Mouse (Mus musculus) neural tube, embryonic 13.5 days (tissue): ENCODE data around the gene Otogl. TPM values are rescaled to one million over a fixed set of nuclear protein-coding genes. Genes with fewer than 3 reads are reported as not detected.
A peak's percentile ranks its signal among the peaks of the same experiment; 100 is the strongest.

Source experiments
- ATAC-seq: fragments of 200-750 bp; cut with Nextera tagmentation; 2 replicates; pipeline ENCODE4 v1.8.0; 2017; ENCODE audit warnings: low read depth, mild to moderate bottlenecking, moderate TSS enrichment, moderate library complexity
- H3K27ac ChIP-seq: fragments of 300-500 bp; sonication (generic); replicated peaks from 2 replicates; pipeline ENCODE4 v1.5.1; 2015; ENCODE audit warnings: moderate library complexity, mild to moderate bottlenecking, inconsistent platforms
- H3K27me3 ChIP-seq: fragments of 300-500 bp; sonication (generic); 2 replicates; pipeline ENCODE4 v1.6.1; 2015; ENCODE audit warnings: mild to moderate bottlenecking, inconsistent platforms
- H3K36me3 ChIP-seq: fragments of 300-500 bp; sonication (generic); 2 replicates; pipeline ENCODE4 v1.6.1; 2015; ENCODE audit warnings: mild to moderate bottlenecking, inconsistent platforms
- H3K4me1 ChIP-seq: fragments of 300-500 bp; sonication (generic); replicated peaks from 2 replicates; pipeline ENCODE4 v1.6.1; 2015; ENCODE audit warnings: inconsistent platforms
- H3K4me2 ChIP-seq: fragments of 300-500 bp; sonication (generic); 2 replicates; pipeline ENCODE4 v1.6.1; 2015; ENCODE audit warnings: inconsistent platforms, mild to moderate bottlenecking, moderate library complexity
- H3K4me3 ChIP-seq: fragments of 300-500 bp; sonication (generic); 2 replicates; pipeline ENCODE4 v1.5.1; 2015; ENCODE audit warnings: mild to moderate bottlenecking, inconsistent platforms
- H3K9ac ChIP-seq: fragments of 300-500 bp; sonication (generic); 2 replicates; pipeline ENCODE4 v1.6.1; 2015; ENCODE audit warnings: moderate library complexity, mild to moderate bottlenecking, inconsistent platforms
- H3K9me3 ChIP-seq: fragments of 300-500 bp; sonication (generic); 2 replicates; pipeline ENCODE4 v1.6.1; 2016; ENCODE audit warnings: inconsistent platforms
- WGBS: fragments of 180-500 bp; shearing (Covaris S2); methylation state at CpG from one replicate; pipeline ENCODE4 v1.1.7; 2015; 5-methylcytosine and 5-hydroxymethylcytosine counted together
- polyA plus RNA-seq: library from polyadenylated mRNA; unstranded; fragments of >200 nt; fragmentation: Nextera tagmentation; extraction: Ambion mirVana; gene quantifications from 2 replicates; pipeline ENCODE4 v1.2.1, GENCODE M21; 2015

The Otogl gene
- polyA plus RNA-seq, 1 experiment from 2014 or later: not detected

DNA sequence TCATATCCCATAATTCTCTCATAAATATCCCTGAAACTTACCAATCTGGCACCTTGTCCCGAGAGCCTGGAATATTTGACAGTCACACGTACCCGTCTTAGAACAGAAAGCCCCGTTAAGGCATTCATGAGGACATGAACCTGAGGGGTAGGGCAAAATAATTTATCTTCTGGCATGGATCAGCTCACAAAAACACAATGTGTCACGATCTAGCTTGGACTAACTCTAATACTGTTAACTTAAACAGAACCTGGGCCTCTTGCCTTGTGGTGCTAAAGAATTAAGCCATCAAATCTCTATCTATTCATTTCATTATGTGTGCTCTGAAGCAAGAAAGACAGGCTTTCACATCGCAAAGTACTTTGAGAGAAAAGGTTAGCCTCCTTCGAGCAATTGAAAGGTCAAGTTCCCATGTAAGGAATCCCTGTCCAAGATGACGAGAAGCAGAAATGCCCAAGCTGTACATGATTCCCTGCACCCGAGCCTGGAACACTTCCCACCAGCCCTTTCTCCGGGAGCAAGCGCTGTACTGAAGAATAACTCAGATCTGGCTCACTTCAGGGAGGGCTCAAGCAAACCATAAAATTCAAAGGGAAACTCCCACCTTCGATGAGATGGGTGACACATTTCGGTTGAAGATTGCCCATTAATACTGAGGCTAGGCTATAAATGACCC is 10.6 kb downstream of the Otogl start:
- Histone ChIP-seq H3K4me1 (no peaks in the 10 kb centered on the region), H3K4me3 (no peak overlapping the region), H3K36me3 (no peaks in the 10 kb centered on the region), H3K4me2 (no peak overlapping the region), H3K9me3 (no peaks in the 10 kb centered on the region), H3K27me3 (no peaks in the 10 kb centered on the region), H3K27ac (no peak overlapping the region), H3K9ac (no peak overlapping the region)
- 70% methylated on average over 13 of the region's 13 CpGs for WGBS
- ATAC-seq: no peak

GRCm38 (mm10) chr10:107899946-107900345 is 12.0 kb downstream of the Otogl start:
- H3K4me1 ChIP-seq: no peaks in the 10 kb centered on the region
- no peaks in the 10 kb centered on the region for H3K27me3 ChIP-seq
- no peak overlapping the region for H3K27ac ChIP-seq
- no peak overlapping the region for H3K4me2 ChIP-seq
- ATAC-seq: no peak
- 83% methylated on average over 6 of the region's 6 CpGs for WGBS
- no peaks in the 10 kb centered on the region for H3K9me3 ChIP-seq
- H3K9ac ChIP-seq: no peak overlapping the region
- H3K36me3 ChIP-seq: no peaks in the 10 kb centered on the region
- H3K4me3 ChIP-seq: no peak overlapping the region

GRCm38 (mm10) chr10:107896158-107896557 is 15.8 kb downstream of the Otogl start:
- Histone ChIP-seq H3K36me3 (no peaks in the 10 kb centered on the region), H3K4me2 (no peak overlapping the region), H3K4me3 (no peak overlapping the region), H3K4me1 (no peaks in the 10 kb centered on the region), H3K27ac (no peak overlapping the region), H3K9me3 (no peaks in the 10 kb centered on the region), H3K27me3 (no peaks in the 10 kb centered on the region), H3K9ac (no peak overlapping the region)
- 84% methylated on average over 4 of the region's 4 CpGs for WGBS
- no peak for ATAC-seq

DNA sequence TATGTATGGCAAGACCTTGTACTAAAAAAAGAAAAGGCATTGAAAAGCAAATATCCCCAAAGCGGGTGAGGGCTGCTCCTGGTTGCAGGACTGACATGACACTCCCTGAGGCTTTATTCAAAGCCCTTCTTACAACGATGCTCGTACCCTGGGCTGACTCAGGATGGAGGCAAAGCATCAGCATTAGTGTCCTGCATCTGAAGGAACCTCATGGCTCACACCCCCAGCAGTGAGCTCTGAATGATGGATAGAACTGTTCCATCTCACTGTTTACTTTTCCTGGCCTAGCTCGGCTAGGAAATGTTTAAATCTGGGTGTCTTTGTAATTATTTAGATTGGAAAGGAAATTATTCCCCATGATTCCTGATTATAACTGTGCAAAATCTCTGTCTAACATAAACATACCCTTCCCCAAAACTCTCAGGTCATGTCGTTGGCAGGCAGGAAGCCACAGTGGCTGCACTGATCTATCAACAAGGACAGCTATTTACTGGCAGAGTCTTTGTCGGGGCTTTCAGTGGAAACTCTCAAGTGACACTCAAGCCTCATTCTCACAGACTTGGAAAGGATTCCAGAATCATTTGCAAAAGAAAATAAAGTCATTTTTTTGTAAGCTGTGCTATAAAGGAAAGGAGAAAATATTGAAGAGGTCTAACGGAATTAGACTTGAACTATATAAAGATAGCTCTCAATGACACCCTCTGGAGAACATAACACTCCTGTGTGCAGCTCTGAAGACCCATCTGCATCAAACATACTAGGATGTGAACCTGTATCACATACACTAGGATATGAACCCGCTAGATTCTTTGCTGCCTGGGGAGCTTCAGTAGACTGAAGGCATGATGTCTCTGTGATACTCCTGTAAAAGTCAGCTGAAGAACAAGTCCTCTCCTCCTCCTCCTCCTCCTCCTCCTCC is 17.0 kb downstream of the Otogl start:
- ATAC-seq: no peak
- Histone ChIP-seq H3K9me3 (no peaks in the 10 kb centered on the region), H3K27me3 (no peaks in the 10 kb centered on the region), H3K4me1 (peaks cover 6% of the 10 kb centered on the region; the same call in 1 of the 2 replicates), H3K9ac (no peak overlapping the region), H3K27ac (no peak overlapping the region), H3K4me2 (no peak overlapping the region), H3K36me3 (no peaks in the 10 kb centered on the region), H3K4me3 (no peak overlapping the region)
- 70% methylated on average over 8 of the region's 8 CpGs for WGBS

DNA sequence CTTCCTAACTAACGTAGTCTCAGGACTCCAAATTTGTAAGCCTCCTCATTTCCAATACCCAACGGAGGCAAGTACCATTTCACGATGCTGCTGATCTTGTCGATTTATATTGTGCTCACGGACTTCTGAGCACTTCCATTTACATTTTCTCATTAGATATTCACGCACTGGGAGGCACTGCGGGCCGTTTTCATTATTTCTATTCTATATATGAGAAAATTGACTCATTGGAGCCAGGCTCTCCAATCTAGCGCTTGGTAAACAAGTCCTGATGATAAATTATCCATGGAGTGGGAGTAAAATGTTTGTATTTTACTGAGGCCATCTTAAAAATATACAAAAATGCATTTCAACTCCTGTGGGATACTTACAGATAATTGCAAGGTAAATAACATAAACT is 21.5 kb downstream of the Otogl start:
- Histone ChIP-seq H3K36me3 (no peaks in the 10 kb centered on the region), H3K9ac (no peak overlapping the region), H3K27me3 (no peaks in the 10 kb centered on the region), H3K4me1 (peaks cover 7% of the 10 kb centered on the region; the same call in 1 of the 2 replicates), H3K4me3 (no peak overlapping the region), H3K9me3 (no peaks in the 10 kb centered on the region), H3K4me2 (no peak overlapping the region), H3K27ac (no peak overlapping the region)
- WGBS: 41% methylated on average over 9 of the region's 9 CpGs
- ATAC-seq: no peak

GRCm38 (mm10) chr10:107872542-107872941 is 39.4 kb downstream of the Otogl start:
- 96% methylated on average over 5 of the region's 5 CpGs for WGBS
- no peak overlapping the region for H3K9ac ChIP-seq

DNA sequence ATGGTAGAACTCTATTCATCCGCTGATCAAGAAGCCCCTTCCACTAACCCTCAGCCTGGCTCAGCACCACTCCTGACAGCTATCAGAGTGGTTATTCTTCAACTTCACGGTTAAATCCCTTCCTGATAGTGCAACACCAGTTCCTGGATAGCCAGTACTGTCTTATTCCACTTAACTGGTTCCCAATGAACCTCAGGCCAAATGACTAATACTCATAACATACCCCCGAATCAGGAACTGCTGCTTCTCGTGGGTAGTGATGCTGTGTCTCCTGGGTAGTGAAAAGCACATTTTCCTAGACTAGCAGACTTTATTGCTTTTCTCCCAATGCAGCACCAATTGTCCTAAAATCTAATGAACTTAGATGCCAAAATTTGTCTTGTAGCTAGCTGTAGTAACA is 39.8 kb downstream of the Otogl start:
- no peaks in the 10 kb centered on the region for H3K27me3 ChIP-seq
- no peaks in the 10 kb centered on the region for H3K36me3 ChIP-seq
- no peak overlapping the region for H3K9ac ChIP-seq
- H3K4me3 ChIP-seq: no peak overlapping the region
- ATAC-seq: no peak
- no peak overlapping the region for H3K4me2 ChIP-seq
- H3K27ac ChIP-seq: no peak overlapping the region
- no peaks in the 10 kb centered on the region for H3K9me3 ChIP-seq
- WGBS: 85% methylated on average over 4 of the region's 4 CpGs
- H3K4me1 ChIP-seq: no peaks in the 10 kb centered on the region

More at GRCm38 (mm10) chr10:107872542-107872941, 39.4 kb downstream of the Otogl start:
- ATAC-seq: no peak
- Histone ChIP-seq H3K36me3 (no peaks in the 10 kb centered on the region), H3K4me2 (no peak overlapping the region), H3K9me3 (no peaks in the 10 kb centered on the region), H3K27me3 (no peaks in the 10 kb centered on the region), H3K4me1 (no peaks in the 10 kb centered on the region), H3K4me3 (no peak overlapping the region), H3K27ac (no peak overlapping the region)

DNA sequence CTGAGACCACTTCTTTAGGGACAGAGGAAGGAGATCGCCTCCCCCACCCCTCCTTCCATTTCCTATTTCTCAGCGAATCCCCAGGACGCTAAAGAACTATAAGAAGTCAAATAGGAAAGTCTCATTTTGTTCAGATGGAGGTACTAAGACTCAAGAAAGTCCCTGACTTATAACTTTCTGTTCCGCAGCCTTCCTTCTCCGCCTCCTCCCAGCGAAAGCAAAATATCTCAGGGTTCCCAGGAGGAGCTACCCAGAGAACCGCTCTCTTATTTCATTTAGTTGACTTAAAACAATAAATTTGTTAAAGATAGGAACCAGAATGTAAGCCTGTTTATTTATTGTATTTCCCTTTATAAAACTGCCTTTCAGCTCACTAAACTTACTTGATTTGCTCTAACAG is 41.4 kb downstream of the Otogl start:
- H3K27me3 ChIP-seq: no peaks in the 10 kb centered on the region
- H3K27ac ChIP-seq: no peak overlapping the region
- no peak overlapping the region for H3K9ac ChIP-seq
- H3K4me3 ChIP-seq: no peak overlapping the region
- no peak overlapping the region for H3K4me2 ChIP-seq
- WGBS: 82% methylated on average over 7 of the region's 7 CpGs
- no peaks in the 10 kb centered on the region for H3K9me3 ChIP-seq
- H3K36me3 ChIP-seq: no peaks in the 10 kb centered on the region
- H3K4me1 ChIP-seq: no peaks in the 10 kb centered on the region
- no peak for ATAC-seq

- Histone ChIP-seq H3K4me1 (no peaks in the 10 kb centered on the region), H3K27ac (no peak overlapping the region), H3K27me3 (no peaks in the 10 kb centered on the region), H3K9ac (no peak overlapping the region), H3K4me3 (no peak overlapping the region), H3K4me2 (no peak overlapping the region), H3K36me3 (no peaks in the 10 kb centered on the region), H3K9me3 (no peaks in the 10 kb centered on the region)
- ATAC-seq: no peak
- 93% methylated on average over 8 of the region's 8 CpGs for WGBS
Observed at GRCm38 (mm10) chr10:107868904-107869303, 43.0 kb downstream of the Otogl start.

GRCm38 (mm10) chr10:107867414-107867813 is 44.5 kb downstream of the Otogl start:
- Histone ChIP-seq H3K4me1 (no peaks in the 10 kb centered on the region), H3K27ac (no peak overlapping the region), H3K9ac (no peak overlapping the region), H3K4me3 (no peak overlapping the region), H3K9me3 (no peaks in the 10 kb centered on the region), H3K27me3 (no peaks in the 10 kb centered on the region), H3K36me3 (no peaks in the 10 kb centered on the region), H3K4me2 (no peak overlapping the region)
- WGBS: 85% methylated on average over 4 of the region's 4 CpGs
- no peak for ATAC-seq

DNA sequence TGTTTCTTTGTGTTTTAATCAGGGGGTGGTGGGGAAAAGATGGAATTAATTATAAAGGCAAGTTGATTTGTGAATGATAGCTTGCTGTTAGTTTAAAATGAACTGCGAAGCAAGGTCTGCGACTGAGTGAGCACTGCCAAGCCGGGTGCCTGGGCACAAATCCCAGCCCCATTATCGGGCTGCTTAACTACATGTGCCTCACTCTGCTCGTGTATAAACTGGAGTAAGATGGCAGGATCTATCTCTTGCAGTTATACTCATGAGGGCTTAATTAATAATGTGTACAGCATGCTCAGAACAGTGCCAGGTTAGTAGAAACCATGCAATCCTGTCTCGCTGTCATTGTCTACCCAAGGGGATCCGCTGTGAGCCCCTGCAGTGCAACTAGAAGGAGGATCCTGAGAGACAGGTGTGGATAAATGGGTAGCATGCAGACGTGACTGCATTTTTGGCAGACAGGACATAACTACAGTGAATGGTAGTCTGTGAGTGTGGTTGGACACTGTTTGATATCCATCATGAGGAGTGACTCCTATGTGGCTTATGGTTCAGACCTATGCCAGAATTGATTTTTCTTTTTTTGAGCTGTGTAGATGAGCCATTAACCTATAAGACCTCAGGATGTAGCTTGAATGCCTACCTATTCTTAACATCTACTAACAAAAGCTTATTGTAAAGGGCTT is 51.6 kb downstream of the Otogl start:
- Histone ChIP-seq H3K4me3 (no peak overlapping the region), H3K9me3 (no peaks in the 10 kb centered on the region), H3K4me2 (no peak overlapping the region), H3K27me3 (no peaks in the 10 kb centered on the region), H3K9ac (no peak overlapping the region), H3K36me3 (no peaks in the 10 kb centered on the region), H3K4me1 (no peaks in the 10 kb centered on the region), H3K27ac (no peak overlapping the region)
- ATAC-seq: peak; percentile 43
- 76% methylated on average over 8 of the region's 8 CpGs for WGBS

DNA sequence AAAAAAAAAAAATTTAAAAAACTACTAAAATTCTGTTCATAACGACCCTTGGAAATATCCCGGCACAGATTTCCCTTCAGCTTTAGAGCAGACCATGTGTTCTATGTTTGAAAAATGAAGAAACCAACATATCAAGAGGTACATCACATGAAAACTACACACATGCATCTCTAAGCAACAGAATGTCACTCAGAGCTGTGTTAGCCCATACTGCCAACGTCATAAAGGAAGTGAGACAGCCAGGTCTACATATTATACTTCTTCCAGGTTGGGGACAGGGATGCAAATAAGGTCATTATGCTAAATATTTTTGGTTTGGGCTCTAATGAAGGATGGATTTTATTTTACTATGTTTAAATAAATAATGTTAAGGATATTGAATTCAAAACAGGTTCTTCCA is 52.7 kb downstream of the Otogl start:
- Histone ChIP-seq H3K27ac (no peak overlapping the region), H3K9ac (no peak overlapping the region), H3K27me3 (no peaks in the 10 kb centered on the region), H3K36me3 (no peaks in the 10 kb centered on the region), H3K4me3 (no peak overlapping the region), H3K4me2 (no peak overlapping the region), H3K9me3 (no peaks in the 10 kb centered on the region), H3K4me1 (no peaks in the 10 kb centered on the region)
- no peak for ATAC-seq
- WGBS: 93% methylated on average over 3 of the region's 3 CpGs
